Comparison of ENCODE assay signal across 8 mouse cellular contexts in the genomic region with DNA sequence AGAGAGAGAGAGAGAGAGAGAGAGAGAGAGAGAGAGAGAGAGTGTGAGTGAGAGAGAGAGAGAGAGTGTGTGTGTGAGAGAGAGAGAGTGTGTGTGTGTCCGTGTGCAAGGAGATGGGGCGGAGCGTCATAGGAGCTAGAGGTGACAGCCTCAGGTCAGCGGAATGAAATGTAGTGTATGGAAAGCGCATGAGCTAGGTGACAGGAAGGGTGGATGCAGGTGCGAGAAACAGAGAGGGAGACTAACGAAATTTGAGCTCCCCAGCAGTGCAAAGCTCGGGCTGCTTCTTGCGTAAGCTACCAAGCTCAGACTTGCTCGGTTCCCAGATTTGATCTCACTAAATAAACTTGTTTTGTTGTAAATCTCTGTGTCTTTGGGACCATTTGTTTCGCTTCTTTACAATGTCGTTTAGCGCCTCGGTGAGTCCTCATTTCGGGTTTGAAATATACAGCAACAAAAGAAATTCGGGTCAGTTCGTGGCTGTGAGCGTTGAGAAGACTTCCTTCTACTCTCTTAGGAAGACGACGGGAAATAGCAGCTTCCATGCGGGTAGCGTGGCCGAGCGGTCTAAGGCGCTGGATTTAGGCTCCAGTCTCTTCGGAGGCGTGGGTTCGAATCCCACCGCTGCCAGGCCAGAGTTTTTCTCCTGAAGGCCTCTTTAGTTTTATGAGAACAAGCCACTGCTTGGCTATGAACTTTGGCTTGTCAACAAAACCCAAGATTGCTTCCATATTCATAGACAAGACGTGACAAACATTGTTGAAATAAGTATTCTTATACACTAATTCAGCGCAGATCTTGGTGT. TPM values are rescaled to one million over a fixed set of nuclear protein-coding genes. Genes with fewer than 3 reads are reported as not detected.
DNase-seq lines count a peak whose midpoint lies in the region; ATAC-seq and TF ChIP-seq lines count a peak whose summit lies in the region.

No protein-coding gene starts in this region.

- H3K4me1 ChIP-seq in bone marrow, adult 2 months (ENCODE audit: control insufficient read depth, insufficient read depth, low read length): peaks cover 1% of the 10 kb centered on the region; the same call in 1 of the 2 replicates
- H3K4me1 ChIP-seq in embryonic fibroblast, embryonic 13.5 days (ENCODE audit: control insufficient read depth, insufficient read depth, low read length): 0 out of 2 replicates have a peak, but pooled peaks cover 3% of the 10 kb centered on the region
- H3K4me1 ChIP-seq in heart, embryonic 10.5 days: peaks cover 58% of the 10 kb centered on the region
- H3K4me1 ChIP-seq in kidney, embryonic 14.5 days (ENCODE audit: control insufficient read depth, insufficient read depth, low read length): peaks cover 30% of the 10 kb centered on the region; the same call in 1 of the 2 replicates
- H3K4me1 ChIP-seq in limb, embryonic 14.5 days (ENCODE audit: control insufficient read depth, insufficient read depth, low read length): peaks cover 25% of the 10 kb centered on the region
- H3K4me1 ChIP-seq in midbrain, embryonic 16.5 days (ENCODE audit: control insufficient read depth, insufficient read depth, low read length): peaks cover 27% of the 10 kb centered on the region
- peaks cover 5% of the 10 kb centered on the region; the same call in 1 of the 2 replicates for H3K4me1 ChIP-seq in spleen, adult 2 months (ENCODE audit: control insufficient read depth, insufficient read depth, insufficient read length)

- no peak for TF ChIP-seq POLR2A in bone marrow, adult 2 months (IDR thresholded peaks at IDR 0.05; ENCODE audit: borderline replicate concordance, control insufficient read depth, low read depth, low read length)
- TF ChIP-seq POLR2A in embryonic fibroblast, embryonic 13.5 days (IDR thresholded peaks at IDR 0.05; ENCODE audit: low read depth, low read length): no peak
- TF ChIP-seq POLR2A in limb, embryonic 14.5 days (IDR thresholded peaks at IDR 0.05; ENCODE audit: borderline replicate concordance, extremely low read depth, insufficient read depth, insufficient read length): no peak
- no peak for TF ChIP-seq POLR2A in spleen, adult 2 months (IDR thresholded peaks at IDR 0.05; ENCODE audit: low read depth, low read length)

- no peak for TF ChIP-seq CTCF in bone marrow, adult 2 months (IDR thresholded peaks at IDR 0.05; ENCODE audit: control insufficient read depth, insufficient read depth, low read length)
- TF ChIP-seq CTCF in embryonic fibroblast, embryonic 13.5 days (IDR thresholded peaks at IDR 0.05; ENCODE audit: borderline replicate concordance, insufficient read depth, low read length): no peak
- no peak for TF ChIP-seq CTCF in spleen, adult 2 months (IDR thresholded peaks at IDR 0.05; ENCODE audit: extremely low read depth, insufficient read depth, insufficient read length, insufficient replicate concordance)

- peak; percentile 58 for ATAC-seq in kidney, embryonic 14.5 days (ENCODE audit: low FRiP score, low TSS enrichment)
- peak; percentile 77 for ATAC-seq in limb, embryonic 14.5 days (ENCODE audit: low FRiP score, low read depth)
- peak; percentile 63 for ATAC-seq in midbrain, embryonic 16.5 days

- H3K9ac ChIP-seq in kidney, embryonic 14.5 days (ENCODE audit: low read depth, low read length): peak overlapping the region; percentile 51; the same call in 1 of the 2 replicates
- H3K9ac ChIP-seq in limb, embryonic 14.5 days (ENCODE audit: low read depth, low read length, severe bottlenecking): peak overlapping the region; percentile 32; the same call in 1 of the 2 replicates
- peak overlapping the region; percentile 52 for H3K9ac ChIP-seq in midbrain, embryonic 16.5 days (ENCODE audit: low read depth, low read length)

- no peaks in the 10 kb centered on the region for H3K9me3 ChIP-seq in heart, embryonic 10.5 days
- H3K9me3 ChIP-seq in kidney, embryonic 14.5 days (ENCODE audit: control insufficient read depth, low read length): no peaks in the 10 kb centered on the region
- no peaks in the 10 kb centered on the region for H3K9me3 ChIP-seq in limb, embryonic 14.5 days (ENCODE audit: control insufficient read depth, low read length)
- H3K9me3 ChIP-seq in midbrain, embryonic 16.5 days (replicated peaks; ENCODE audit: control insufficient read depth, low read length, poor library complexity, severe bottlenecking): no peaks in the 10 kb centered on the region

- H3K36me3 ChIP-seq in heart, embryonic 10.5 days: no peaks in the 10 kb centered on the region
- H3K36me3 ChIP-seq in kidney, embryonic 14.5 days (ENCODE audit: control insufficient read depth, insufficient read depth, low read length): no peaks in the 10 kb centered on the region
- H3K36me3 ChIP-seq in limb, embryonic 14.5 days (ENCODE audit: control insufficient read depth, insufficient read depth, low read length): no peaks in the 10 kb centered on the region
- H3K36me3 ChIP-seq in midbrain, embryonic 16.5 days (ENCODE audit: control insufficient read depth, insufficient read depth, low read length): no peaks in the 10 kb centered on the region
- no peaks in the 10 kb centered on the region for H3K36me3 ChIP-seq in spleen, adult 2 months (ENCODE audit: control insufficient read depth, insufficient read depth, low read length)

- peak; percentile 94 for DNase-seq in A20 (ENCODE audit: low read depth, low spot score)
- peak; percentile 96 for DNase-seq in heart, embryonic 10.5 days (ENCODE audit: low spot score)
- DNase-seq in limb, embryonic 14.5 days (ENCODE audit: low spot score): peak; percentile 95
- DNase-seq in spleen, adult 2 months (ENCODE audit: low read depth in 1 of 2, low spot score in 2 of 2): peak; percentile 62 to 77

- H3K27me3 ChIP-seq in heart, embryonic 10.5 days (ENCODE audit: insufficient read depth, poor library complexity, severe bottlenecking): peaks cover 11% of the 10 kb centered on the region; the same call in 1 of the 2 replicates
- H3K27me3 ChIP-seq in kidney, embryonic 14.5 days (ENCODE audit: control insufficient read depth, insufficient read depth, low read length): no peaks in the 10 kb centered on the region
- H3K27me3 ChIP-seq in limb, embryonic 14.5 days (ENCODE audit: control insufficient read depth, insufficient read depth, low read length): no peaks in the 10 kb centered on the region
- H3K27me3 ChIP-seq in midbrain, embryonic 16.5 days (ENCODE audit: control insufficient read depth, insufficient read depth, low read depth, low read length): peaks cover 4% of the 10 kb centered on the region
- 0 out of 2 replicates have a peak, but pooled peaks cover 5% of the 10 kb centered on the region for H3K27me3 ChIP-seq in spleen, adult 2 months (ENCODE audit: control insufficient read depth, insufficient read depth, low read length)

- peak overlapping the region; percentile 90 for H3K4me3 ChIP-seq in bone marrow, adult 2 months (replicated peaks; ENCODE audit: control insufficient read depth, low read depth, low read length)
- H3K4me3 ChIP-seq in embryonic fibroblast, embryonic 13.5 days (ENCODE audit: insufficient read depth, low read length): peak overlapping the region; percentile 62
- peak overlapping the region; percentile 86 for H3K4me3 ChIP-seq in heart, embryonic 10.5 days
- H3K4me3 ChIP-seq in kidney, embryonic 14.5 days (ENCODE audit: low read length): peak overlapping the region; percentile 80
- H3K4me3 ChIP-seq in limb, embryonic 14.5 days (replicated peaks; ENCODE audit: low read length): peak overlapping the region; percentile 74
- H3K4me3 ChIP-seq in midbrain, embryonic 16.5 days (ENCODE audit: low read depth, low read length): peak overlapping the region; percentile 79
- peak overlapping the region; percentile 61 for H3K4me3 ChIP-seq in spleen, adult 2 months (ENCODE audit: extremely low read depth, insufficient read depth, insufficient read length)

- under 1% methylated on average over 31 of the region's 31 CpGs for WGBS in bone marrow, adult 2 months
- WGBS in heart, embryonic 10.5 days: under 1% methylated on average over 31 of the region's 31 CpGs
- under 1% methylated on average over 31 of the region's 31 CpGs for WGBS in kidney, embryonic 14.5 days
- under 1% methylated on average over 31 of the region's 31 CpGs for WGBS in limb, embryonic 14.5 days
- WGBS in midbrain, embryonic 16.5 days: under 1% methylated on average over 31 of the region's 31 CpGs
- WGBS in spleen, adult 2 months: under 1% methylated on average over 31 of the region's 31 CpGs

- peak overlapping the region; percentile 57 for H3K27ac ChIP-seq in bone marrow, adult 2 months (ENCODE audit: control insufficient read depth, insufficient read depth, low read depth, low read length, poor library complexity)
- H3K27ac ChIP-seq in embryonic fibroblast, embryonic 13.5 days (ENCODE audit: insufficient read depth, low read length): peak overlapping the region; percentile 78
- peak overlapping the region; percentile 65; the same call in 1 of the 2 replicates for H3K27ac ChIP-seq in heart, embryonic 10.5 days
- 0 out of 2 replicates have a peak overlapping the region, but pooled peaks have one; percentile 62 for H3K27ac ChIP-seq in kidney, embryonic 14.5 days (ENCODE audit: low read depth, low read length)
- peak overlapping the region; percentile 65 for H3K27ac ChIP-seq in limb, embryonic 14.5 days (replicated peaks; ENCODE audit: low read depth, low read length)
- H3K27ac ChIP-seq in midbrain, embryonic 16.5 days (ENCODE audit: low read length): peak overlapping the region; percentile 77
- H3K27ac ChIP-seq in spleen, adult 2 months (ENCODE audit: insufficient read depth, low read length): peak overlapping the region; percentile 65

- H3K4me2 ChIP-seq in kidney, embryonic 14.5 days (replicated peaks; ENCODE audit: low read depth, low read length): peak overlapping the region; percentile 95
- H3K4me2 ChIP-seq in limb, embryonic 14.5 days (replicated peaks; ENCODE audit: low read depth, low read length, severe bottlenecking): peak overlapping the region; percentile 90
- peak overlapping the region; percentile 90 for H3K4me2 ChIP-seq in midbrain, embryonic 16.5 days (ENCODE audit: low read length)

RNA-seq across cellular contexts. Expression of a gene that starts 1.5 kb away (rescaled TPM):
- polyA plus RNA-seq in bone marrow, adult 2 months (2011; ENCODE audit: insufficient read depth, insufficient read length, low replicate concordance, missing spikeins): not detected in 2 replicates
- 0.88 and 1.1 TPM in 2 replicates for polyA plus RNA-seq in embryonic fibroblast, embryonic 13.5 days (2011; ENCODE audit: insufficient read length, low read depth, missing spikeins)
- 0.16 and 0.17 TPM in 2 replicates for polyA plus RNA-seq in heart, embryonic 10.5 days (2016; fragmentation: Nextera tagmentation; extraction: Ambion mirVana)
- 0.11 and 0.43 TPM in 2 replicates for polyA plus RNA-seq in kidney, embryonic 14.5 days (2014; fragmentation: Nextera tagmentation; extraction: Ambion mirVana)
- polyA plus RNA-seq in limb, embryonic 14.5 days (2012; rRNA removed): 1.1 and 1.4 TPM in 2 replicates
- 0.41 and 0.77 TPM in 2 replicates for polyA plus RNA-seq in limb, embryonic 14.5 days (2014; fragmentation: Nextera tagmentation; extraction: Ambion mirVana)
- 0.49 and 0.65 TPM in 2 replicates for polyA plus RNA-seq in midbrain, embryonic 16.5 days (2015; fragmentation: Nextera tagmentation; extraction: Ambion mirVana)
- 0.40 and 0.69 TPM in 2 replicates for polyA plus RNA-seq in spleen, adult 2 months (2012; rRNA removed)

RNA-seq across cellular contexts. Expression of a gene that starts 1.8 kb away (rescaled TPM):
- 0.82 TPM in 1 of 2 replicates, not detected in the other for polyA plus RNA-seq in bone marrow, adult 2 months (2011; ENCODE audit: insufficient read depth, insufficient read length, low replicate concordance, missing spikeins)
- polyA plus RNA-seq in embryonic fibroblast, embryonic 13.5 days (2011; ENCODE audit: insufficient read length, low read depth, missing spikeins): 0.27 TPM in 1 of 2 replicates, not detected in the other
- polyA plus RNA-seq in heart, embryonic 10.5 days (2016; fragmentation: Nextera tagmentation; extraction: Ambion mirVana): 0.16 and 0.25 TPM in 2 replicates
- 0.54 and 1.1 TPM in 2 replicates for polyA plus RNA-seq in kidney, embryonic 14.5 days (2014; fragmentation: Nextera tagmentation; extraction: Ambion mirVana)
- polyA plus RNA-seq in limb, embryonic 14.5 days (2012; rRNA removed): 1.6 TPM in 2 replicates
- 1.6 and 2.2 TPM in 2 replicates for polyA plus RNA-seq in limb, embryonic 14.5 days (2014; fragmentation: Nextera tagmentation; extraction: Ambion mirVana)
- polyA plus RNA-seq in midbrain, embryonic 16.5 days (2015; fragmentation: Nextera tagmentation; extraction: Ambion mirVana): 9.0 and 11.5 TPM in 2 replicates
- 0.20 and 2.8 TPM in 2 replicates for polyA plus RNA-seq in spleen, adult 2 months (2012; rRNA removed)

RNA-seq across cellular contexts. Expression of a gene that starts 3.7 kb away (rescaled TPM):
- 1.1 TPM in 1 of 2 replicates, not detected in the other for polyA plus RNA-seq in bone marrow, adult 2 months (2011; ENCODE audit: insufficient read depth, insufficient read length, low replicate concordance, missing spikeins)
- not detected in 2 replicates for polyA plus RNA-seq in embryonic fibroblast, embryonic 13.5 days (2011; ENCODE audit: insufficient read length, low read depth, missing spikeins)
- polyA plus RNA-seq in heart, embryonic 10.5 days (2016; fragmentation: Nextera tagmentation; extraction: Ambion mirVana): 0.60 and 0.63 TPM in 2 replicates
- 0.23 and 0.41 TPM in 2 replicates for polyA plus RNA-seq in kidney, embryonic 14.5 days (2014; fragmentation: Nextera tagmentation; extraction: Ambion mirVana)
- 1.1 and 1.4 TPM in 2 replicates for polyA plus RNA-seq in limb, embryonic 14.5 days (2012; rRNA removed)
- 0.30 and 0.77 TPM in 2 replicates for polyA plus RNA-seq in limb, embryonic 14.5 days (2014; fragmentation: Nextera tagmentation; extraction: Ambion mirVana)
- 0.75 and 1.1 TPM in 2 replicates for polyA plus RNA-seq in midbrain, embryonic 16.5 days (2015; fragmentation: Nextera tagmentation; extraction: Ambion mirVana)
- polyA plus RNA-seq in spleen, adult 2 months (2012; rRNA removed): 0.44 and 0.55 TPM in 2 replicates

RNA-seq across cellular contexts. Expression of a gene that starts 28.9 kb away (rescaled TPM):
- 28.8 and 46.2 TPM in 2 replicates for polyA plus RNA-seq in bone marrow, adult 2 months (2011; ENCODE audit: insufficient read depth, insufficient read length, low replicate concordance, missing spikeins)
- polyA plus RNA-seq in embryonic fibroblast, embryonic 13.5 days (2011; ENCODE audit: insufficient read length, low read depth, missing spikeins): 23.1 and 30.9 TPM in 2 replicates
- 8.0 and 8.8 TPM in 2 replicates for polyA plus RNA-seq in heart, embryonic 10.5 days (2016; fragmentation: Nextera tagmentation; extraction: Ambion mirVana)
- polyA plus RNA-seq in kidney, embryonic 14.5 days (2014; fragmentation: Nextera tagmentation; extraction: Ambion mirVana): 6.1 and 8.9 TPM in 2 replicates
- polyA plus RNA-seq in limb, embryonic 14.5 days (2012; rRNA removed): 19.3 and 25.4 TPM in 2 replicates
- 16.0 and 22.5 TPM in 2 replicates for polyA plus RNA-seq in limb, embryonic 14.5 days (2014; fragmentation: Nextera tagmentation; extraction: Ambion mirVana)
- polyA plus RNA-seq in midbrain, embryonic 16.5 days (2015; fragmentation: Nextera tagmentation; extraction: Ambion mirVana): 12.4 TPM in 2 replicates
- 23.3 and 25.7 TPM in 2 replicates for polyA plus RNA-seq in spleen, adult 2 months (2012; rRNA removed)

RNA-seq across cellular contexts. Expression of a gene that starts 32.9 kb away (rescaled TPM):
- polyA plus RNA-seq in bone marrow, adult 2 months (2011; ENCODE audit: insufficient read depth, insufficient read length, low replicate concordance, missing spikeins): not detected in 2 replicates
- polyA plus RNA-seq in embryonic fibroblast, embryonic 13.5 days (2011; ENCODE audit: insufficient read length, low read depth, missing spikeins): not detected in 2 replicates
- not detected in 2 replicates for polyA plus RNA-seq in heart, embryonic 10.5 days (2016; fragmentation: Nextera tagmentation; extraction: Ambion mirVana)
- 0.23 and 0.28 TPM in 2 replicates for polyA plus RNA-seq in kidney, embryonic 14.5 days (2014; fragmentation: Nextera tagmentation; extraction: Ambion mirVana)
- polyA plus RNA-seq in limb, embryonic 14.5 days (2012; rRNA removed): 0.24 and 0.26 TPM in 2 replicates
- polyA plus RNA-seq in limb, embryonic 14.5 days (2014; fragmentation: Nextera tagmentation; extraction: Ambion mirVana): 0.26 and 0.83 TPM in 2 replicates
- 0.50 and 0.53 TPM in 2 replicates for polyA plus RNA-seq in midbrain, embryonic 16.5 days (2015; fragmentation: Nextera tagmentation; extraction: Ambion mirVana)
- polyA plus RNA-seq in spleen, adult 2 months (2012; rRNA removed): not detected in 2 replicates

Comparison
In these comparisons a context has a peak if more than half of its experiments do, and no peak if none do; other contexts are left out.
1. Peak in every context shown above with its lines: DNase-seq, ATAC-seq, H3K4me3 ChIP-seq and H3K27ac ChIP-seq.